Mouse (Mus musculus): ENCODE results near the gene Zc3h8.

Zc3h8 gene

GRCm38 (mm10) chr2:128943538-128944528, at the start of gene Zc3h8:
Zc3h8 (minus strand) TSS chr2:128944077.
- peak; percentile 94 to 96 for DNase-seq (ENCODE audit: low spot score in 2 of 2)

- DNase-seq (ENCODE audit: low spot score in 2 of 2) = no peak
Measured at GRCm38 (mm10) chr2:128984746-128985145, 40.9 kb upstream of the Zc3h8 start.

DNA sequence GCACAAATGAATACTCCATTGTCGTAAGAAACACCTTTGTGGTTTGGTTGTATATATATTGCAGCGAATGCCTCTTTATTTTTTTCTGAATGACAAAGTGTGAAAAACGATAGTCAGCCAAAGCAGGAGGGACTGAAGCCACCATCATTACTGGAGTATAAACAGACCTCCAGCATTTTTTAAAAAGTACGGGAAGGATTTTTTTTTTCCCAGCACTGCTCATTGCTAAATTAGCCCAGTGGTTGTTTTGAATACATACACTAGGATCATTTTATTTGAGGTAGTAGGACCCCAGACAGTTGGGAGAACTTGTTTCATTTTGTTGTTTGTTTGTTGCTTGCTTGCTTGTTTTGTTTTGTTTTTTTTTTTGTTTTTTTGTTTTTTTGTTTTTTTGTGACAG, 31.7 kb upstream of the Zc3h8 start:
- DNase-seq (ENCODE audit: low spot score in 2 of 2) = no peak

GRCm38 (mm10) chr2:128972301-128972700, 28.4 kb upstream of the Zc3h8 start:
- DNase-seq (ENCODE audit: low spot score in 2 of 2) = no peak

- no peak for DNase-seq (ENCODE audit: low spot score in 2 of 2)
Measured at GRCm38 (mm10) chr2:128968475-128969083, 24.7 kb upstream of the Zc3h8 start.

DNA sequence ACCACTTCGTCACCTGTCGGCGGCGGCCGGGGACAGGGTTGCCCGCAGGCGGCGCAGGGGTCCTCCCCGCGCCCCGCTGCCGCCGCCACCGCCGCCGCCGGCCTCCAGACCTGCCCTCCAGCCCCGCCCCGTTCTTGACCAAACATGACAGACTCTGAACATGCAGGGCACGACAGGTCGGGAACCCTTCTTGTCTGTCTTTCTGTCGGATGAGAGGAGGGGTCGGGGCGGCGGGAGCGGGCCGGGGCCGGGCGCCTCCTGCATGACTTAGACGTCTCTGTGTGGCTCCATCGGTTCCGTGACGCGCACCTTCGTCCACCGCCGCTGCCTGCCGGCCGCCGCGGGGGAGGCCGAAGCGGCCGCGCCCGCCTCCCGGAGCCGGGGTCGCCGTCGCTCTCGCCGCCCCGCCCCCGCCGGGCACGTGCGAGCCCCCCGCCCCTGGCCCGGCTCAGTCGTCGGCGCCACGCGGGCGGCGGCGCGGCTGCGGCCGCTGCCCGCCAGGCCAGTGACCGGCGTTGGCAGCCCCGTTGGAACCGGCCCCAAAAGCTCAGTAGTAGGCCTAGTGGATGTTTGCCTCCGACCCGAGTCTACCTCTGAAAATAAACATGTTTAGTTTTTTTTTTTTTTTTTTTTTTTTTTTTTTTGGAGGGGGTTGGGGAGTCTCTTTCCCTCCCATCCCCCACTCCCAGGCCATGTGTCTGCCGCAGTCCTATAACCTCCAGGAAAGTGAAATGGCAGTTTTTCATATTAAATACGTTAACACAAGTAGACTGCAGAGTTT, 24.0 kb upstream of the Zc3h8 start, which contains the start of gene Gm10762:
Gene Gm10762, minus strand, starts transcription at position 65 of the 781 bp plus-strand sequence.
- DNase-seq (ENCODE audit: low spot score in 2 of 2) = peak; percentile 71 to 80

DNA sequence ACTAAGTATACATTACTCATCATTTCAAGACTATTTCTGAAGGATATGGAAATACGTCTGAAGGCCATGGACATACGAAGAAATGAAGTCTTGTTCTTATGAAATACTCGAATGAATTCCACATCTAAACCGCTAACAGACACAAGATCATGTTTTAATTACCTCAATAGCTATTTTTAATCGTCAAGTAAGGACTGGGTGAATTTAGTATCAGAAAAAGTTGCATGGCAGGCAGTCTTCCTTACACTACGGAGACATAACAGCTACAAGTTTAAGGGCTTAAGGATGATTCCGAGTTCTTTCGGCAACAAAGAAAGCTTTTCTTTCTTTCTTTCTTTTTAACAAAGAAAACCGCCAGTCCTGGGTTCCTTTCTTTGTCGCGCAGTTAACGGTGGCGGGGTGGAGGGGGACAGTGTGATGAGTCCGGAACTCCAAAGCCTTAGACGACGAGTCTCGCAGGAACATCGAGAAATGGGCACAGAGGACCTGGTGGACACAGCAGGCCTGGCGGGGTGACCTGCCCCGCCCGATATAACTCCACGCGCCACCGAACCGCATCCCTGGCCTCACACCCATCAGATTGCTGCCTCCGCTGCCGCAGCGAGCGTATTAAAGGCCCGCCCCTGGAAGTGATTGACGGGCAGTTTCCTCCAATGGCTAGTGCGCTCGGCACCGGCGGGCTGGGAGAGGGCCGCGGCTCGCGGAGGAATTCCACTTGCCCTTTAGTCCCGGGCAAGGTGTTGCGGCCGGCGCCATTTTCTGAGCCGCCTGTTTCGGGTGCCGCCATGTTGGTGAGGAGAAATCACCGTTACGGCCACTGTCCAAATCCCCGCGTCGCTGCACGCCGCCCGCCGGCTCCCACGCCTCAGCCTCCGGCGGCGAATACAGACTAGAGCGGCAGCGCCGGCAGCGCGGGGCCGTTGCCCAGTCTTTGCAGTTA, 23.0 kb upstream of the Zc3h8 start, which contains the start of gene Zc3h6:
Gene Zc3h6, plus strand, starts transcription at position 762 of the 940 bp plus-strand sequence.
- peak; percentile 98 for DNase-seq (ENCODE audit: low spot score in 2 of 2)

- DNase-seq (ENCODE audit: low spot score in 2 of 2) = no peak
Measured at GRCm38 (mm10) chr2:128966236-128966635, 22.4 kb upstream of the Zc3h8 start.

GRCm38 (mm10) chr2:128965505-128966105, 21.7 kb upstream of the Zc3h8 start:
- no peak for DNase-seq (ENCODE audit: low spot score in 2 of 2)

GRCm38 (mm10) chr2:128954186-128954585, 10.3 kb upstream of the Zc3h8 start:
- DNase-seq (ENCODE audit: low spot score in 2 of 2) = no peak

DNA sequence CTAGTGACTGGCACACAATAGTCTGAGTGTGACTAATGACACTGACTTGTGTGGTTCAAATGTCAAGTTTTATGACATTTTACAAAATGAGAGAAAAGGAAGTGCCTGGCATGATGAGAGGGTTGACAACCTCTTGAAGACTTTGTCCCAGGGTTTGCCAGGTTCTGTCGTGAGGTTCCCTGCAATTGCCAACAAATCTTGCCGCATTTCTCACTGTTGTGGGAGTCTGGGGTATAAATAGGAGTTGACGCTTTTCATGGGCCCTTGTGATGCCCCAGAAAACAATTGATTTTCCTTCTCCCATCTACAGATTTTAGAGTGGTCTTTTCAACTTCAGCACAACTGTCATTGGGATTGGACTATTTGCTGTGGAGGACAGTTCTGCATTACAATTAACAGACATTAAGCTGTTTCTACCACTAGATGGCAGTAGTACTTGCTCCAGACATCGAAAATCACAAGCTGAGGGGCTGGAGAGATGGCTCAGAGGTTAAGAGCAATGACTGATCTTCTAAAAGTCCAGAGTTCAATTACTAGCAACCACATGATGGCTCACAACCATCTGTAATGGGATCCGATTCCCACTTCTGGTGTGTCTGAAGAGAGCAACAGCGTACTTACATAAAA, 4.2 kb upstream of the Zc3h8 start:
- DNase-seq (ENCODE audit: low spot score in 2 of 2) = no peak

- DNase-seq (ENCODE audit: low spot score in 2 of 2) = no peak
Measured at GRCm38 (mm10) chr2:128936256-128936655, 7.6 kb downstream of the Zc3h8 start.

DNA sequence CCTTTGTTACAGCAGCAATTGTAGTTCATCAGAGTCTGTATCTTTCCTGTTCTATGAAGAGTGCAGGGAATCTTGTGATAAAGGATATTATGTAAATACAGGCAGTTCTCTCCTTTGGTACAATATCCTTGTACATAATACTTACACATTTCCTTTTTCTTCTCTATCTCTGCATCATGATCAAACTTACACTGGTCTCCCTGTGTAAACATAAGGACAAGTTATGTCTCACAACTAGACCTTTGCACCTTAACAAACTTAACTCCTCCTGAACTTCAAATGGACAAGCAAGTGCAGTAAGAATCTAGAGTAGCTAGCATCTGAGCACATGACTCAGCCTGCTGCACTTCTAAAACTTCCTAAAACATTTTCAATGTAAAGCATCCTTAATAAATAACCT, 13.2 kb downstream of the Zc3h8 start:
- no peak for DNase-seq (ENCODE audit: low spot score in 2 of 2)

DNA sequence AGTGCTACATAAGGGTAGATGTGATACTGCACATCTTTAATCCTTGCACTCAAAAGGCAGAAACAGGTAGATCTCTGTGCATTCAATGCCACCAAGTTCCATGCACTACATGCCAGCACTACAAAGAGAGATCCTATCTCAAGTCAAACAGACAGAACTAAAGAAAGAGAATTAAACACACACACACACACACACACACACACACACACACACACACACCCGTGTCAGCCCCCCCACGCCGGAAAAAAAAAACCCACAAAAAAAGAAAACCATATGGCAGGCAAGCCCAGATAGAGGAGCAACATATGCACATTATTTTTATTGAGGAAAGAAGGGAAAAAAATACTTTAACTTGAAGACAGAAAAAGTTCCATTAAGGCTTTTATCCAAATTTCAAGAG, 15.4 kb downstream of the Zc3h8 start:
- no peak for DNase-seq (ENCODE audit: low spot score in 2 of 2)

DNA sequence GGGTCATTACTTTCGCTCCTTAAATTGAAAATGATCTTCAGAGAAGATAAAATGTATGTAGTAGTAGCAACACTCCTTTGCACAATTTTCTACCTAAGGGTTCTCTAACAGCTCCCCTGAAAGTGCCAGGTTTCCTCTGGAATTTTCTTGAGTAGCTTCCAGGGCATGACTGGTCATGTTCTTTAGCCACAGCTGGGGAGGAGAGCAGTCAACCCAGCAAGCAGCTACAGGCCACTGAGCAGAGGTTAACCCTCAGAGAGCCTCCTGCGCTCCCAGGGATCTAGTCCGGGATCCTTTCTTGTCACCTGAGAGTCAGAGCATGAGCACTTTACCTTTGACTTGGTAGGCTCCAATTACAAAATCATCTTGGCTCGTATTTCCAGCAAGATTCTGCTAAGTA, 19.1 kb downstream of the Zc3h8 start:
- DNase-seq (ENCODE audit: low spot score in 2 of 2) = no peak

DNA sequence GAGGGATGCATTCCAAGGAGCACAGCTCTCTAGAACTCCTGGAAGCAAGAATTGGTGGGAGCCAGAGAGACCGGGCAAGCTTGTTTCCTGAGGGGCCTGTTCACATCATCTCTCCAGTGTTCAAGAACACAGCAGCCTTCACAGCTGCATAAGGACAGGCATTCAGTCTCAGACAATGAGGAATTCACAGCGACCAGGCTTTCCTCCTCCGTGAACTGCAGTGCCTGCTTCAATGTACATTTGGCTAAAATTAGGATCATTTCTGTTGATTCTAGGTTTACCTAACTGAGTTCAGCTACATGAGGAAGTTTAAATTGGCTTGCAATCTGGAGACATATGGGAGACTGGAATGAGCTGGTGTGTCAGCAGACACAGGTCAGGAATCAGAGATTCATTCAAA, 27.3 kb downstream of the Zc3h8 start:
- DNase-seq (ENCODE audit: low spot score in 2 of 2) = no peak

GRCm38 (mm10) chr2:128914978-128915377, 28.9 kb downstream of the Zc3h8 start:
- DNase-seq (ENCODE audit: low spot score in 2 of 2) = no peak

DNA sequence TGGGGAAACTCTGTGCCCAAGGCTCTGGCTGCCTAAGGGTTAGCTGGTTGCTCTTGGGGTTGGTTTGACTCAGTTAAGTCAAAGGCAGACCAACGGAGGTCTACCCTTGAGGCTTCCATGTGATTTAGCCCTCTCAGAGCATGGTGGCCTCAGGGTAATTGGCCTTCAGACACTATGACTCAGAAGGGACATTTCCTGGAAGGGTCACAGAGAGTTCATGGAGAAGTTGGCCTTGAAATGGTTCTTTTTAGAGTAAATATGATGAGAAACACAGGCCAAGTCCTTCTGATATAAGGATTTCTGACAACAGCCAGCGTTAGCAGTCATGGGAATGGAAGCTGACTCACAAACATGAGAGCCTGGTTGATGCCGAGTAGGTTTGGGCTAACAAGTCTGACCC, 40.2 kb downstream of the Zc3h8 start:
- DNase-seq (ENCODE audit: low spot score in 2 of 2) = no peak

- DNase-seq (ENCODE audit: low spot score in 2 of 2) = no peak
Measured at GRCm38 (mm10) chr2:128902843-128903242, 41.0 kb downstream of the Zc3h8 start.

- DNase-seq (ENCODE audit: low spot score in 2 of 2) = no peak
Measured at GRCm38 (mm10) chr2:128892180-128892721, 51.6 kb downstream of the Zc3h8 start.

Data from urinary bladder, postnatal 36 days (tissue).